Mouse (Mus musculus): Measurements from ENCODE around the gene Mrgprd.

Gene Mrgprd

DNA sequence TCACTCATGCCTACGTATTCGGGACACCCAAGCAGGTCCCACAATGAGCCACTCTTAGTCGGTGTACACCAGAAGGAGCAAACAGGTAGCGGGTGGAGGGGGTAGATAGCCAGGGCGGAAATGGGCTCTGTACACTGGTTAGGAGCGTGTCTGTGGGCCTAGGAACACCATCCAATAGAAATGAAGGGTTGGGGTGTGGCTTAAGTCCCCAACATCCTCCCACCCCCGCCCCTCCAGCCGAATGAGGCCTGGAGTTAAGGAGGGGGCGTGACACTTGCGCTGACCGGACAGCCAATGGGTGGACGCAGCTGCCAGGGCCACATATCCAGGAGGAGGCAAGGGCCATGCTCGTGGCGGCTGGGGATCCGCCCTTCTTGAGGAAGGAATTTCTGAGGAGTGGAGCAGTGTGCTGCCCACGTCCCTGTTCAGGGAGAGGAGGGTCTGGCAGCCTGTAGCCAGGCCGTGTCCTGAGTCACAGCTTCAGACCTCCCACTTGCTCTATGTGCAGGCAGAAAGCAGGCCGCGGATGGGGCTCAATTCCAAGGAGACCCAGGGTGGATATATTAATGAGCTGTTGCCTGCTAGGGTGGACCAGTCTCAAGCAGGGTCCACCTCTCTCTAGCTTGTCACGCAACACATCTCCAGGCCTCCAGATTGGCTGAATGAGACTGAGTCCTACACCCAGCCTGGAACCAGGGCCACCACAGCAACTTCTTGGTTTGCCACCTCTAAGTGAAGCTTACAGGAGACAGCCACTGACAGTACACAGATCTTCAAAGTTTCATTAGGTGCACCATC, 11.9 kb upstream of the Mrgprd start:
- peak; percentile 78 for DNase-seq (ENCODE audit: low read depth, low spot score)

DNA sequence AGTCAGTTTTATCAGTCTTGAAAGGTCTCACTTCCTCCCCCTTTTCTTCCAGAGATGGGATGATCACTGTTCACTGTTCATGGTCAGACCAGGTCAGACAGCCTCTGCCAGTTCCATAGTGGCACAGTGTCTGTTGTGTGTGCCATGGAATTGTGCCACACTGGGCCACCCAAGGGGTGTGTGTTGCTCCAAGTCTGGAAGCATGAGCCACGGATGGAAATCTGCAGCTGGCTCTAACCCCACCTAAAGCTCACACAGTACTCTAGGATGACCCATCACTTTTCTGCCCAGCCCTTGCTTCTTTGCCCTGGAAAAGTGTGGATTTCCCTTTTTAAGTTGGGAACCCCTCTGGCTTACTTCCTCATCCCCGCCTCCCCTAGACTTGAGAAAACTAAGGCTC, 10.5 kb upstream of the Mrgprd start:
- DNase-seq (ENCODE audit: low read depth, low spot score): no peak

DNA sequence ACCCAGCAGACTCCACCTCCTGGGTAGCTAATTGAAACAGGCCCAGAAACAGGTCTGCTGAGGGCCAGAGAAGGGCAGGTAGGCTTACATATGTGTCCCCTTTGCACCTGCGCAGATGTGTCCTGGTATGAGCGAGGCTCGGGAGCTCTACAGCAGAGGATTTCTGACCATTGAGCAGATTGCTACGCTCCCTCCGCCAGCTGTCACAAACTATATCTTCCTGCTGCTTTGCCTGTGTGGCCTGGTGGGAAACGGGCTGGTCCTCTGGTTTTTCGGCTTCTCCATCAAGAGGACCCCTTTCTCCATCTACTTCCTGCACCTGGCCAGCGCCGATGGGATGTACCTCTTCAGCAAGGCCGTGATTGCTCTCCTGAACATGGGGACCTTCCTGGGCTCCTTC, 7.0 kb upstream of the Mrgprd start:
- no peak for DNase-seq (ENCODE audit: low read depth, low spot score)

DNA sequence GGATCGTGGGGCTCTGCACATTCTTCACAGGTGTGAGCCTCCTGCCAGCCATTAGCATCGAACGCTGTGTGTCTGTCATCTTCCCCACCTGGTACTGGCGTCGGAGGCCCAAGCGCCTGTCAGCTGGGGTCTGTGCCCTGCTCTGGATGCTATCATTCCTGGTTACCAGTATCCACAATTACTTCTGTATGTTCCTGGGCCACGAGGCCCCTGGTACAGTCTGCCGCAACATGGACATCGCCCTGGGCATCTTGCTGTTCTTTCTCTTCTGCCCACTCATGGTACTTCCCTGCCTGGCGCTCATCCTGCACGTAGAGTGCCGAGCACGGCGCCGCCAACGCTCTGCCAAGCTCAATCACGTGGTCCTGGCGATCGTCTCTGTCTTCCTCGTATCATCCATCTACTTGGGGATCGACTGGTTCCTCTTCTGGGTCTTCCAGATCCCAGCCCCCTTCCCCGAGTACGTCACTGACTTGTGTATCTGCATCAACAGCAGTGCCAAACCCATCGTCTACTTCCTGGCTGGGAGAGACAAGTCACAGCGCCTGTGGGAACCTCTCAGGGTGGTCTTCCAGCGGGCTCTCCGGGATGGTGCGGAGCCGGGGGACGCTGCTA, 6.5 kb upstream of the Mrgprd start:
- no peak for DNase-seq (ENCODE audit: low read depth, low spot score)

DNA sequence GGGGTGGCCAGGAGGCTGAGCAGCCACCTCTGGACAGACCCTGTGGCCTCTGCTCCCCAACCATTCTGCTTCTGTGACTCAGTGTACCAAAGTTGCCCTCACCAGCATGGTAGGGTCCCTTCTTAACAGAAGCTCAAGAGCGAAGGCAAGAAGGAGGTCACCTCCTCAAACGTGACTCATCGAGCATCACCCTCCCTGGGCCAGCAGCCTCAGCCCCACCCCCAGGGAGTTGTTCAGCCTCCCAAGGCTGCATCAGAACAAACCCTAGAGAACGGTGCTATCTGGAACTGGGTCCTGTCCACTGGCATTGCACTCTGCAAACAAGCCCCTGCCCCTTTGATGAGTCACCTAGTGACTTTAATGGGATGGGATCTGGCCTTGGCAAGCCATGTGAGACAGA, 5.8 kb upstream of the Mrgprd start:
- DNase-seq (ENCODE audit: low read depth, low spot score): no peak

DNA sequence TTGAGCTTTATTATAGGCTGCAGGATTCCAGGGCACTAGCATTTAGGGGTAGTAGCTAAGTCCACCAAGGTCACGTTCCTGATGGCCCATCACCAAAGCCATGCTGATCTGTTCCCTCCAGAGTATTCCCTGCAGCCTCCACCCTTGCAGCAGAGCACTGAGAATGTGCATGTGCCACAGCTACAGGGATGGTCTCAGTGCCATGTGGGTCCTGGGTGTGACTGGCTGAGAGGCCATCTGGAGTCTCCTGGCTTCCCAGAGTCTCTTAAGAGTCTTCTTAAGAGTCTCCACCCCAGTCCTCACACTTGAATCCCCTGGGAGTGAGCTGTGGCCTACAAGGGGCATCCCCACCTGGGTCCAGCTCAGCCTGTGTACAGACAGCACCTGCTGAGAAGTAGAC, 4.8 kb upstream of the Mrgprd start:
- no peak for DNase-seq (ENCODE audit: low read depth, low spot score)

DNA sequence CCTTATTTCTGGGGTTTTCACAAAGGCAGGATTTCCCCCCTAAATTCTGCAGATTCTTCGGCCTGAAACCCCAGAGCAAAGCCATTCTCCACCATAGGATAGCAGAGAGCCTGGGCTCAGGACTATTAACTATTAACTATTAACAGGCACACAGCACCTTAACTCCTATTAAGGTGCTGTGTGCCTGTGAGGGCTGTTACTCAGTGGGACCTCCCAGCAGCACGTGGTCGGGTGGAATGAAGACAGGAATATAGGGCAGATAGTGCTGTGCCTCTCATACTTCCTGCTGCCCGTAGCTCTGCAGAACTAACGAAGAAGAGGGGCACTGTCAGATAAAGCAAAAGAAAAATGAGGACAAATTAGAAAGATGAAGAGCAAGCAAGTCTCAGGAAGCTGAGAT, 4.1 kb upstream of the Mrgprd start:
- DNase-seq (ENCODE audit: low read depth, low spot score): no peak

DNA sequence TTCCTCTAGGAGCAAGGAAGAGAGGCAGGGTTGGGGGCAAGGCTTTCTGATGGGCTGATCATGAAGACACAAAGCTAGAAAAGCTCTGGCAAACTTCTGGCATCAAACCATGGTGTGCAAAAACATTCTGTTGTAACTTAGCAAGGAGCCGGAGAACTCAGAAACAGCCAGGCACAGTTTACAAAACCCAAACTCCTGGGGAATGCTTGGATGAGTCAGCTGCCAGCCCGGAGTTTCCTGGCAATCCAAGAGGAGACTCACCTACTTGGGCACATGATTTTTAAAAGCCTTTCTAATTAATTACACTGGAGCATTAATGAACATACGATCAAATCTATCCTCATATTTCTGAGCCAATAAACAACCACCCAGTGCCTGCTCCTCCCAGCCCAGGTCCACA, 2.5 kb upstream of the Mrgprd start:
- DNase-seq (ENCODE audit: low read depth, low spot score): no peak

DNA sequence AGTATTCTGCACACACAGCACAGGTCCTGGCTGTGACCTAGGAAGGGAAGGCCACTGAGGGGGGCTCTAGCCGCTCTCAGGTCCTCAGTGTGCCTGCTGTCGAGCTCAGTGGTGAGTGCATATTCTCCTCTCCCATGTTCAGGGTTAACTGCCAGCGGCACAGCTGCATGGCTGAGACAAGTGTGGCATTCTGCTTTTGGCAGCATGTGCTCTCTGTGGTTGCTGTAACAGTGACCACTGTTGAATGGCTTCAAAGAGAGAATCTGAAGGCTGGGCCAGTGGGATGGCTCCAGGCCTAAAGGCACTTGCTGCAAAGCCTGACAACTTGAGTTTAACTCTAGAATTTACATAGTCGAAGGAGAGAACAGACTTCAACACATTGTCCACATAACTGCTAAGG, 2.9 kb downstream of the Mrgprd start:
- no peak for DNase-seq (ENCODE audit: low read depth, low spot score)

DNA sequence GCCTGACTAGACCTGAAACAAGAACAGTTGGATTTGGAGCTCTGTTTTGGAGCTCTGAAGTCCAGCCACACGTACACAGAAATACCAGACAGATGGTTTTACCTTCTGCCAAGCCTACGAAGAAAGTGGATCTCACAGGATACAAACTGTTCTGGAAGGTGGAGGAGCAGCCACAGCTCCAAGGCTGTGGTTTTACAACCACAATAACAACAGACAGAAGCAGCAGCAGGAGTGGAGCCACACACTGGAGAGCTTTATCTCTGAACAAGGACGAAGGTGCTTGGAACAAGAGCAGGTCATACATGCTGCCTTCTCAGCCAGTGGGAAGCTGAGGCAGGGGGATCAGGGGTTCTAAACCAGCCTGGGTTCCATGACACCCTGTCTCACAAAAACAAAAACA, 4.8 kb downstream of the Mrgprd start:
- DNase-seq (ENCODE audit: low read depth, low spot score): no peak

DNA sequence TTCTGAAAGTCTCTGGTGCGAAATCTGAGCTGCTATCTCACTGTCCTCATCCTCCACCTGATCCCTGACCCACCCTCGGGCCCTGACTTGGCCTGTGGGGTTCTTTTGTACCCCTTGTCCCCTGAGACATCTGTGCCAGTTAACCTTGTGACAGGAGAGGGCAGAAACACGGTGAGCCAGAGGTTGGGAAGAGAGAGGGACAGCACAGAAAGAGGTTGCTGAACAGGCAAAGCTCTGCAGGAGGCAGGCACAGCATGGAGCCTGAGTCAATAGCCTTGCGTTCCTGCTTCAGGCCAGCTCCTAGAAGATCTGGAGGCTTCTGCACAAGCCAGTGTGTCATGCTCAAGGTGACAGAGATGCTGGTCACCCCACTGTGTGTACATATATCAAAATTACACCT, 9.0 kb downstream of the Mrgprd start:
- DNase-seq (ENCODE audit: low read depth, low spot score): no peak

DNA sequence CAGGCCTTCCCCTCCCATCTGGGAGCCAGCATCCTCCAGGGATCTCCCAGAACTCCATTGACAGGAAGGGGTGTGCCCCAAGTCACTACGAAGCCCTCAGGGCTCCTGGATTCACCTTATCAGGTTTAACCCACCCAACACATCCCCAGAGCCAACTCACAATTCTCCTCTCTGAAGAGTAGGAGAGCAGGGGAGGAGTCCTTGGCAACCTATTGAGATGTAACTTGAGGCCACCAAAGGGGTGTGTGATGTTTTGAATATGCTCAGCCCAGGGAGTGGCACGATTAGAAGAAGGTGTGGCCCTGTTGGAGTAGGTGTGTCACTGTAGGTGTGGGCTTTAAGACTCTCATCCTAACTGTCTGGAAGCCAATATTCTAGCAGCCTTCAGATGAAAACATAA, 11.1 kb downstream of the Mrgprd start:
- DNase-seq (ENCODE audit: low read depth, low spot score): no peak

DNA sequence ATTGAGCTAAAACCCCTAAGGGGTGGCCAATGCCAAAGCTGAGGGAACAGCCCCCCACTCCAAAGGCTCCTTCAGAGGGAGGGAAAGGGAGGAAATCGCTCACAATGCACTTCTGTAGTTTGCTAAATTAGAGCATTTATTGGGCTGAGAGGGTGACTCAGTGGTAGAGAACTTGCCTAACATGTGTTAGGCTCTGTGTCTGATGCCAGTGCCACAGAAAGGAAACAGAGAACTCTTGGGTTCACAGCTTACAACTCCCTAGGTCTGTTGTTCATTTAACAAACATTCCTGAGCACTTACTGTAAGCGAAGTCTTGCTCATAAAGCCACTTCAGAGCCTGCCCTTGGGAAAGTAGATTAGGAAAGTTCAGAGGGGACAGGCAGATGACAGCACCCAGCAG, 15.3 kb downstream of the Mrgprd start:
- no peak for DNase-seq (ENCODE audit: low read depth, low spot score)

DNA sequence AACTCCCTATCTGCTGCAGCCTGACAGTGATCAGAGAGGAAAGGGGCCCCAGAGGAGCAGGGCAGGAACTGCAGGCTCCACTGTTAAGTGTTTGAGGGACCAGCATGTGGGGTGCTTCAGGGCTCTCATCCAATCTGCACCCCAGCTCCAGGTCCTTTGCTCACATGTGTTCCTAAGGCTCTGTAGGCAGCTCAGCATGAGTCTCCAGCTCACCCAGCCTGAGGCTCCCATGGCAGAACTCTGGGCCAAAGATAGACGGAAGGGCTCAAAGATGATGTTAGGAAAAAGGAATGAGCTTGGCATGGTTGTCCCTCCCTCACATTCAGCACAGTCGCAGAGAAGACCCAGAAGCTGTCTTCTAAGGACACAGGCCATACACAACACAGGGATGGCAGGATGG, 16.0 kb downstream of the Mrgprd start:
- no peak for DNase-seq (ENCODE audit: low read depth, low spot score)

DNA sequence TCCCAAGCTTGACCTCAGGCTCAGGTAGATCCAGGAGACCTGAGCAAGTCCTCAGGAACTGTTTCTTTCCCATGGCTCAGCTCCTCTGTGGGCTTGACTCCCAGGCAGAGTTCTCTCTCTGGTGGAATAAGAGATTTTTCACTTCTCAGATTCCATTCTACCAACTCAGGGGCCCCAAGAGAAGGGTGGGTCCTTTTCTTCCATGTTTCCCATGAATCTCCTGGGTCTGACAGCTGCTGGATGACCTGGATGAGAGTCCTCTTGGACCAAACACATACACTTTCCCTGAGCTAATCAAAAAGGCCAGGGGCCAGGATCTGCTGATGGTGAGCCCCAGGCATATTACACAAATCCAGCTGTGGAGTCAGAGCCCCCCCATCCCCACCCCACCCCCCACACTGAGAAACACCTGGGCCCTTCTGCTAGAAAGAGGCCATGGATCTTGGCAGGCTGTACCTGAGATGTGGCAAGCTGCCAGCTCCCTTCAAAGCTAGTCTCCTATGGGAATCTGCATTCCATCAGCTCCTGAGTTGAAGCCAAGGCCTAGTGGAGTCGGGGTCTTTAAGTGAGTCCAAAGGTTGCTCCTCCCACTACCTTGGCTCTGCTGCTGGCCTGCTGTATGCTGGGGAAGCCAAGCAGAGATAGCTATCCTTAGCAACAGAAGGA, 17.9 kb downstream of the Mrgprd start:
- DNase-seq (ENCODE audit: low read depth, low spot score): no peak

DNA sequence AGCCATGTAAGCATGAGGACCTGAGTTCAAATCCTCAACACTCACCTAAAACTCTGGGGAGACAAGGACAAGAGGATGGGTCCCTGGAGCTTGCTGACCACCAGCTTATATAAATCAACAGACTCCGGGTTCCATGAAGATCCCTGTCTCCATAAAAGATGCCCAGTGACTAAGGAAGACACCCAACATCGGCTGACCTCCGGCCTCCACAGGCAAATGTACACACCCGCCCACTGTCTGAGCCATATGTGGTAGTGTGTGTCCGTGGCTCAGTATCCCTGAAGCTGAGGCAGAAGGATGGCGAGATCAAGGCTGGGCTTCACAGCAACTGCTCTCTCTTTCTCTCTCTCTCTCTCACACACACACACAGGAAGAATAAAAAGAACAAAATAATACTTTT, 19.3 kb downstream of the Mrgprd start:
- DNase-seq (ENCODE audit: low read depth, low spot score): no peak

DNA sequence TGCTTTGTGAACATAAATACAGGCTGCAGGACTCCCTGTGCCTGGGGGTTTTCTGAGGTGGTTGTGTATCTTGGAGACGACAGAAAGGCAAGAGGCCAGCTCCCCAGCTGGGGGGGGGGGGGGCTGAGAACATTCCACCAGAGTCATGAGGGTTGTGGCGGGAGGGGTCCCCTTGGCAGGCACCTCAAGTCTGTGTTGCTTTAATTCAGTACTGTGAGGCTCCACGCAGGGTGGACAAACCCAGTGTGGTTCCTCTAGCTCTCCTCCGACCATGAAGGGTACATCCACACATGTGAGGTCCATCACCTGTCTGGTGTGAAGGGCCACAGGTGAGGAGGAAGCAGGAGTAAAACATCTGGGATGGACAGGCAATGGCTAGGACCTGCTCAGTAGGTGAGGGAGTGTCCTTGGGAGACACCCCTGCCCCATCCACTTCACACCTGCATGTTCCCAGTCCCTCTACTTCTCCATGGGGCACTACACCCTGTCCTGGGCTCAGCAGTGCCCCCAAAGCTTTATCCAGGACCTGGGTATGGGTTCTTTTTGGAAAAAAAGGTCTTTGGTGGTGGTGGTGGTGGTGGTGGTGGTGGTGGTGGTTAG, 19.9 kb downstream of the Mrgprd start:
- DNase-seq (ENCODE audit: low read depth, low spot score): no peak

DNA sequence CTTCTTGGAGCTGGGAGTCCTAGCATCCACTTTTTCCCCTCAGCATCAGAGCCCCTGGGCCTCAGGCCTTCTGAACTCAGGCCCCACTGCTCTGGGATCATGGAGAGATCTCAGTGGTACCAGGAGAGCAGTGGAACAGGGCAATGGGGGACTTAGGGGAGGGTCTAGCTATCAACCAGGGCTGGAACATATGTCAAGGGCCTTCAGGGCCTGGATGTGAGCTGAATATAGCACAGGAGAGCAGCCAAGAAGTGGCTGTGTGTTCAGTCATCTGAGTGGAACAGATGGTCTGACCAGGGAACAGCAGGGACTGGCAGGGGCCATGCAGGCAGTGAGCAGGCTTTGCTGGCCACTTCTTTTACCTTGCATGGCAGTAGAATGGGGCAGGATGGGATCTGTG, 20.6 kb downstream of the Mrgprd start:
- no peak for DNase-seq (ENCODE audit: low read depth, low spot score)

DNA sequence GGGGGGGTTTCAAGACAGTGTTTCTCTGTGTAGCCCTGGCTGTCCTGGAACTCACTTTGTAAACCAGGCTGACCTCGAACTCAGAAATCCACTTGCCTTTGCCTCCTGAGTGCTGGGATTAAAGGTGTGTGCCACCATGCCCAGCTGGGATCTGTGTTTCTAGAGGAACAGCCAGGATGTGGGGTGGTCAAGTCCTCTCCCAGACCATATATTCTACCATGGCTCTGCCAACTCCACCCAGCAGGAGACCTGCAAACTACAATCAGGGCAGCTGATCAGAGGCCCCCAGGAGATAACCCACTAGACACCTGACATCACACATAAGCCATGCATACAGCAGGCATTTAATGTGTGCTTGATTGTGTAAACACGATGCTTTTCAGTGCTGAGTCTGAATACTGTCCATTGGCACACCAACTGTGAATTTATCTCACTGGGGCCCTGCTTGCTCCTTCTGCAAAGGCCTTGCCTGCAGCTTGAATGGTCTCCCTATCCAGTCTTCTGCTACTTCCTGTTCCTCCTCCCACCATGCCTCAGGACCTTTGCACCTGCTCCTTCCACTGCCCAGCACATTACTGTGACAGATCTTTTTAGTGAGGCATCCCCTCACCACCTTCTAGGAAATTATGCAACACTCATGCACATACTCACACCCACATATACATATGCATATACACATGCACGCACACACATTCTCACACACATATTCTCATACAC, 21.1 kb downstream of the Mrgprd start:
- DNase-seq (ENCODE audit: low read depth, low spot score): no peak

DNA sequence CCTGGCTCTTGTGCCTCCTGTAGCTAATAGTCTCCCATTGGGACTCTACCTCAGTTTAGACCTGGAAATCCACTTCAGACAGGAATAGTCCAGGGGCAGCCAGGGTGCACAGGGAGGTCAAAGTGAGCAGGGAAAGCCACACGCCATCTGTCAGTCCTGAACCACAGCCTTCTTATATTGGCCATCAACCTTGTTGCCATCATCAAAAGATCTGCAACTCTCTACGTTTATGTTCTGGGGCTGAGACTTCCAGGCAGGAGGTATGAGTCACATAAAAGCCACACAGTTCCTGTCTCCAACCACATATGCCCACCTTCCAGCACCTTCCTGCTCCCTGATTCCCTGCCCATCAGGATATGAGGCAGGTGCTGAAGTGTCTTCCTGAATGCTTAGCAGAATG, 23.3 kb downstream of the Mrgprd start:
- no peak for DNase-seq (ENCODE audit: low read depth, low spot score)

DNA sequence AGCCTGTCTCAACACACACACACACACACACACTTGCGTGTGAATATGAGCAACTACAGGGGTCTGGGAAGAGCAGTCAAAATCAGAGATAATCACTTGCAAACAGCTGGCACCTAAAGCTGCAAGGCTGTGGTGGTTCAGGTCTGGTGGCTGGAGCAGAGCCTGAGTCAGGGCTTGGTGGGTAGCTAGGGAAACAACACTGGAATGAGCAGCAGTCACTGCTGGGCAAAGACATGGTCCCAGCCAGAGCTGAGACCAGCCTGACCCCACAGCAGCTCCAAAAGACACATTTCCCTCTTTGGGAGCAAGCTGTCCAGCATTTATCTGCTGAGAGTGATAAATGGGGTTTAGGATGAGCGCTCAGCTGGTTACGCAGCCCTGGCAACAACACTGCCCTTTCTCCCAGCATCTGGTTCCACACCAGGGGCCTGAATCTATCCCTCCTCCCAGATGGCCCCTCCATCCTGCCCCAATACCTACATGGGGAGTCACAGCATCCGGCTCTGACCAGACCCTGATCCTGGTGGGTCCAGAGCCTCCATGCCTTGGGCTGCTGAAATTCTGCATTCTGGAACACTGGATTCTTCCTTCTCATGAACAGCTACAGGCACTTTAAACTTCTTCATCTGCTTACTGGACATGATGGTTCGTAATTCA, 25.7 kb downstream of the Mrgprd start:
- DNase-seq (ENCODE audit: low read depth, low spot score): no peak

All from forelimb bud, embryonic 11.5 days (tissue).